Comparison of ENCODE assay signal across 9 mouse cellular contexts in genomic region chr5:24350073-24350472, GRCm38 (mm10). TPM values are rescaled to one million over a fixed set of nuclear protein-coding genes. Genes with fewer than 3 reads are reported as not detected.
DNase-seq lines count a peak whose midpoint lies in the region; ATAC-seq lines count a peak whose summit lies in the region.
"Had no signal": no experiment of that assay in that cellular context is flagged by ENCODE, and none has a peak within 500 bp of the region (broad histone marks: within the 10 kb centered on the region; RNA-seq: fewer than 3 reads in every experiment).

No protein-coding gene starts in this region.

- peak overlapping the region; percentile 99 for H3K4me2 ChIP-seq in embryonic facial prominence, embryonic 12.5 days (replicated peaks)
- H3K4me2 ChIP-seq in hindbrain, embryonic 11.5 days (replicated peaks; ENCODE audit: low read depth, low read length) = peak overlapping the region; percentile 94
- peak overlapping the region; percentile 78 for H3K4me2 ChIP-seq in midbrain, embryonic 16.5 days (ENCODE audit: low read length)

- peak; percentile 53 for DNase-seq in cerebellum, adult 11-12 months
- DNase-seq in cerebellum, adult 11 months = no peak
- DNase-seq in hindbrain, embryonic 11.5 days (ENCODE audit: low spot score) = no peak
- DNase-seq in embryo, embryonic 9.5 days (ENCODE audit: extremely low spot score) = no peak
- DNase-seq in layer of hippocampus, adult 18-20 months (ENCODE audit: low spot score in 2 of 2) = no peak

- H3K36me3 ChIP-seq in embryonic facial prominence, embryonic 12.5 days = no peaks in the 10 kb centered on the region
- H3K36me3 ChIP-seq in hindbrain, embryonic 11.5 days (ENCODE audit: control insufficient read depth, insufficient read depth, low read length) = no peaks in the 10 kb centered on the region
- no peaks in the 10 kb centered on the region for H3K36me3 ChIP-seq in midbrain, embryonic 16.5 days (ENCODE audit: control insufficient read depth, insufficient read depth, low read length)

- peak overlapping the region; percentile 63; the same call in 1 of the 2 replicates for H3K4me3 ChIP-seq in embryonic facial prominence, embryonic 12.5 days
- H3K4me3 ChIP-seq in hindbrain, embryonic 11.5 days (ENCODE audit: low read depth, low read length) = peak overlapping the region; percentile 76
- peak overlapping the region; percentile 80 for H3K4me3 ChIP-seq in midbrain, embryonic 16.5 days (ENCODE audit: low read depth, low read length)

- peaks cover 77% of the 10 kb centered on the region for H3K27me3 ChIP-seq in embryonic facial prominence, embryonic 12.5 days
- H3K27me3 ChIP-seq in hindbrain, embryonic 11.5 days (ENCODE audit: control insufficient read depth, insufficient read depth, low read length) = peaks cover 12% of the 10 kb centered on the region; the same call in 1 of the 2 replicates
- no peaks in the 10 kb centered on the region for H3K27me3 ChIP-seq in midbrain, embryonic 16.5 days (ENCODE audit: control insufficient read depth, insufficient read depth, low read depth, low read length)

- H3K27ac ChIP-seq in embryonic facial prominence, embryonic 12.5 days = no peak overlapping the region
- H3K27ac ChIP-seq in hindbrain, embryonic 11.5 days (ENCODE audit: low read depth, low read length) = no peak overlapping the region
- H3K27ac ChIP-seq in midbrain, embryonic 16.5 days (ENCODE audit: low read length) = no peak overlapping the region

- ATAC-seq in embryonic facial prominence, embryonic 12.5 days (ENCODE audit: insufficient number of reproducible peaks, insufficient read depth, low FRiP score, low TSS enrichment) = no peak
- no peak for ATAC-seq in hindbrain, embryonic 11.5 days (ENCODE audit: low FRiP score)
- ATAC-seq in midbrain, embryonic 16.5 days = no peak
- no peak for ATAC-seq in erythroblast, adult 5-6 weeks (replicated peaks; ENCODE audit: low FRiP score, poor library complexity, severe bottlenecking)

- 53% methylated on average over 3 of the region's 3 CpGs for WGBS in embryonic facial prominence, embryonic 12.5 days
- 38% methylated on average over 3 of the region's 3 CpGs for WGBS in hindbrain, embryonic 11.5 days
- WGBS in midbrain, embryonic 16.5 days = 44% methylated on average over 3 of the region's 3 CpGs

- no peak overlapping the region for H3K9ac ChIP-seq in embryonic facial prominence, embryonic 12.5 days
- H3K9ac ChIP-seq in hindbrain, embryonic 11.5 days (ENCODE audit: low read depth, low read length) = peak overlapping the region; percentile 85; the same call in 1 of the 2 replicates
- H3K9ac ChIP-seq in midbrain, embryonic 16.5 days (ENCODE audit: low read depth, low read length) = peak overlapping the region; percentile 85

- H3K4me1 ChIP-seq in embryonic facial prominence, embryonic 12.5 days = peaks cover 28% of the 10 kb centered on the region
- peaks cover 23% of the 10 kb centered on the region for H3K4me1 ChIP-seq in hindbrain, embryonic 11.5 days (replicated peaks; ENCODE audit: control insufficient read depth, insufficient read depth, low read length)
- peaks cover 51% of the 10 kb centered on the region for H3K4me1 ChIP-seq in midbrain, embryonic 16.5 days (ENCODE audit: control insufficient read depth, insufficient read depth, low read length)

- no peaks in the 10 kb centered on the region for H3K9me3 ChIP-seq in embryonic facial prominence, embryonic 12.5 days
- H3K9me3 ChIP-seq in hindbrain, embryonic 11.5 days (ENCODE audit: control insufficient read depth, low read length) = no peaks in the 10 kb centered on the region
- no peaks in the 10 kb centered on the region for H3K9me3 ChIP-seq in midbrain, embryonic 16.5 days (replicated peaks; ENCODE audit: control insufficient read depth, low read length, poor library complexity, severe bottlenecking)

RNA-seq across cellular contexts. Expression of gene Kcnh2, which starts 1.3 kb away (rescaled TPM):
- 4.5 and 5.2 TPM in 2 replicates for polyA plus RNA-seq in embryonic facial prominence, embryonic 12.5 days (2016; fragmentation: Nextera tagmentation; extraction: Ambion mirVana)
- polyA plus RNA-seq in hindbrain, embryonic 11.5 days (2014; fragmentation: Nextera tagmentation; extraction: Ambion mirVana) = 11.9 and 12.3 TPM in 2 replicates
- 11.4 and 11.7 TPM in 2 replicates for polyA plus RNA-seq in midbrain, embryonic 16.5 days (2015; fragmentation: Nextera tagmentation; extraction: Ambion mirVana)
- not detected in 2 replicates for total RNA-seq in erythroblast, adult 5-6 weeks (2015; ENCODE audit: low replicate concordance)
- total RNA-seq in erythroblast, adult 5-6 weeks (2017; ENCODE audit: low replicate concordance) = 0.14 TPM in 1 of 2 replicates, not detected in the other
- total RNA-seq in layer of hippocampus, adult 18-20 months (2021) = 10 to 100 TPM; 23.0 to 26.8 TPM
- total RNA-seq: granulocyte monocyte progenitor cell, adult 5-6 weeks had no signal

RNA-seq across cellular contexts. Expression of gene Nos3, which starts 14.5 kb away (rescaled TPM):
- 6.7 and 7.6 TPM in 2 replicates for polyA plus RNA-seq in embryonic facial prominence, embryonic 12.5 days (2016; fragmentation: Nextera tagmentation; extraction: Ambion mirVana)
- 4.5 and 5.2 TPM in 2 replicates for polyA plus RNA-seq in hindbrain, embryonic 11.5 days (2014; fragmentation: Nextera tagmentation; extraction: Ambion mirVana)
- 8.8 and 9.7 TPM in 2 replicates for polyA plus RNA-seq in midbrain, embryonic 16.5 days (2015; fragmentation: Nextera tagmentation; extraction: Ambion mirVana)
- not detected in 2 replicates for total RNA-seq in erythroblast, adult 5-6 weeks (2015; ENCODE audit: low replicate concordance)
- total RNA-seq in erythroblast, adult 5-6 weeks (2017; ENCODE audit: low replicate concordance) = not detected in 2 replicates
- total RNA-seq in layer of hippocampus, adult 18-20 months (2021) = 1 to 10 TPM; 6.8 to 7.0 TPM
- total RNA-seq: granulocyte monocyte progenitor cell, adult 5-6 weeks had no signal

RNA-seq across cellular contexts. Expression of gene Atg9b, which starts 41.9 kb away (rescaled TPM):
- polyA plus RNA-seq in embryonic facial prominence, embryonic 12.5 days (2016; fragmentation: Nextera tagmentation; extraction: Ambion mirVana) = 0.36 and 0.47 TPM in 2 replicates
- 0.12 and 0.28 TPM in 2 replicates for polyA plus RNA-seq in hindbrain, embryonic 11.5 days (2014; fragmentation: Nextera tagmentation; extraction: Ambion mirVana)
- 3.8 and 4.4 TPM in 2 replicates for polyA plus RNA-seq in midbrain, embryonic 16.5 days (2015; fragmentation: Nextera tagmentation; extraction: Ambion mirVana)
- total RNA-seq in erythroblast, adult 5-6 weeks (2015; ENCODE audit: low replicate concordance) = not detected in 2 replicates
- not detected in 2 replicates for total RNA-seq in erythroblast, adult 5-6 weeks (2017; ENCODE audit: low replicate concordance)
- total RNA-seq in layer of hippocampus, adult 18-20 months (2021) = 1 to 10 TPM; 3.0 to 3.7 TPM

RNA-seq across cellular contexts. Expression of gene Abcb8, which starts 43.4 kb away (rescaled TPM):
- 44.6 and 46.2 TPM in 2 replicates for polyA plus RNA-seq in embryonic facial prominence, embryonic 12.5 days (2016; fragmentation: Nextera tagmentation; extraction: Ambion mirVana)
- 29.7 and 31.7 TPM in 2 replicates for polyA plus RNA-seq in hindbrain, embryonic 11.5 days (2014; fragmentation: Nextera tagmentation; extraction: Ambion mirVana)
- polyA plus RNA-seq in midbrain, embryonic 16.5 days (2015; fragmentation: Nextera tagmentation; extraction: Ambion mirVana) = 49.2 and 54.9 TPM in 2 replicates
- 11.3 and 22.7 TPM in 2 replicates for total RNA-seq in erythroblast, adult 5-6 weeks (2015; ENCODE audit: low replicate concordance)
- 2.9 and 5.5 TPM in 2 replicates for total RNA-seq in erythroblast, adult 5-6 weeks (2017; ENCODE audit: low replicate concordance)
- total RNA-seq in layer of hippocampus, adult 18-20 months (2021) = 10 to 100 TPM; 57.0 to 60.1 TPM
